Mouse (Mus musculus) Patski (cell line): ENCODE measurements around the gene Slc5a2. TPM values are rescaled to one million over a fixed set of nuclear protein-coding genes. Genes with fewer than 3 reads are reported as not detected.

Source experiments
- ATAC-seq: fragments of 100-300 bp; one replicate; pipeline ENCODE4 v1.8.0; 2021
- CTCF ChIA-PET: fragments of 350-600 bp; sonication (Branson Sonifier 250); formaldehyde crosslinking; loops from one replicate; lab custom pipeline; 2022; ENCODE audit warnings: inconsistent platforms; lab: Charles Lee
- POLR2A ChIA-PET: fragments of 350-600 bp; sonication (Branson Sonifier 250); formaldehyde crosslinking; loops from one replicate; lab custom pipeline; 2022; ENCODE audit warnings: antibody characterized with exemption, inconsistent platforms; lab: Charles Lee
- DNase-seq: peaks from one replicate; pipeline ENCODE4 v3.0.0-alpha.2; 2011; ENCODE audit warnings: low read depth, low spot score
- H3K27me3 ChIP-seq: fragments of 371-371 bp; one replicate; pipeline ENCODE4 v1.5.1; 2021
- CTCF ChIP-seq: fragments of 100-300 bp; IDR thresholded peaks from one replicate; pipeline ENCODE4 v1.5.1; 2021
- in situ Hi-C: fragments of 300-500 bp; cut with MboI; formaldehyde crosslinking; loops from 3 replicates; pipeline ENCODE4 v1.11.1; 2018; ENCODE audit warnings: low pct_unique_long_range_greater_than_20kb, mixed read lengths
- polyA plus RNA-seq: library from polyadenylated mRNA; unstranded; gene quantifications from one replicate; pipeline ENCODE4 v1.2.3, GENCODE M21; 2021

Slc5a2 gene
- 0.27 TPM for polyA plus RNA-seq

- no peak for DNase-seq
Measured at GRCm38 (mm10) chr7:128265411-128265810, at the start of gene Slc5a2. Slc5a2 (plus strand) TSS chr7:128265657.

GRCm38 (mm10) chr7:128219952-128220351, 45.5 kb upstream of the Slc5a2 start:
- POLR2A ChIA-PET = no interaction called here
- CTCF ChIA-PET = interaction anchor here (1.6 kb wide), 1 partner anchor 17 kb away, joined by 4 read pairs; the partner anchor contains the start of gene Armc5
- no peak for TF ChIP-seq CTCF
- DNase-seq (no peak), ATAC-seq (no peak)
- peaks cover 24% of the 10 kb centered on the region for H3K27me3 ChIP-seq
- in situ Hi-C loops = loop anchor here (25.0 kb wide), 1 partner anchor 558 kb away; no protein-coding TSS in a partner anchor

More at GRCm38 (mm10) chr7:128265411-128265810, at the start of gene Slc5a2:
- in situ Hi-C loops = no loop called here
- TF ChIP-seq CTCF = no peak
- peaks cover 8% of the 10 kb centered on the region for H3K27me3 ChIP-seq
- CTCF ChIA-PET = no interaction called here
- no peak for ATAC-seq
- POLR2A ChIA-PET = no interaction called here

- H3K27me3 ChIP-seq = peaks cover 16% of the 10 kb centered on the region
- no peak for DNase-seq
- no peak for ATAC-seq
- in situ Hi-C loops = loop anchor here (25.0 kb wide), 1 partner anchor 559 kb away; no protein-coding TSS in a partner anchor
- ChIA-PET CTCF (interaction anchor here (1.2 to 1.6 kb wide), 2 partner anchors 16 to 504 kb away, joined by 3 to 4 read pairs; partner anchors contain the start of gene Armc5), POLR2A (no interaction called here)
- TF ChIP-seq CTCF = no peak
Measured at GRCm38 (mm10) chr7:128220936-128221335, 44.5 kb upstream of the Slc5a2 start.

GRCm38 (mm10) chr7:128231741-128232140, 33.7 kb upstream of the Slc5a2 start:
- in situ Hi-C loops = no loop called here
- CTCF ChIA-PET = no interaction called here
- DNase-seq (no peak), ATAC-seq (no peak)
- TF ChIP-seq CTCF = no peak
- POLR2A ChIA-PET = no interaction called here
- no peaks in the 10 kb centered on the region for H3K27me3 ChIP-seq

- in situ Hi-C loops = no loop called here
Measured at GRCm38 (mm10) chr7:128234796-128235195, 30.7 kb upstream of the Slc5a2 start.

GRCm38 (mm10) chr7:128235481-128235880, 30.0 kb upstream of the Slc5a2 start:
- DNase-seq = no peak
- no peak for TF ChIP-seq CTCF
- CTCF ChIA-PET = interaction anchor here (2.2 kb wide), 1 partner anchor 10 kb away, joined by 6 read pairs; no protein-coding TSS in a partner anchor
- no peak for ATAC-seq
- H3K27me3 ChIP-seq = no peaks in the 10 kb centered on the region
- POLR2A ChIA-PET = interaction anchor here (0.7 kb wide), 1 partner anchor 26 kb away, joined by 5 read pairs; no protein-coding TSS in a partner anchor
- in situ Hi-C loops = no loop called here

More at GRCm38 (mm10) chr7:128234796-128235195, 30.7 kb upstream of the Slc5a2 start:
- ChIA-PET POLR2A (no interaction called here), CTCF (no interaction called here)
- TF ChIP-seq CTCF = no peak
- ATAC-seq (no peak), DNase-seq (no peak)
- H3K27me3 ChIP-seq = no peaks in the 10 kb centered on the region

- no peak for ATAC-seq
- ChIA-PET POLR2A (interaction anchor here (2.8 kb wide), 1 partner anchor 10 kb away, joined by 13 read pairs; the partner anchor contains the start of gene Tgfb1i1), CTCF (interaction anchor here (1.0 to 2.2 kb wide), 5 partner anchors 11 to 108 kb away, joined by 3 to 6 read pairs (median 3); no protein-coding TSS in a partner anchor)
- DNase-seq = no peak
- no peaks in the 10 kb centered on the region for H3K27me3 ChIP-seq
- no peak for TF ChIP-seq CTCF
- in situ Hi-C loops = no loop called here
Measured at GRCm38 (mm10) chr7:128236426-128236825, 29.0 kb upstream of the Slc5a2 start.

GRCm38 (mm10) chr7:128236856-128237592, 28.4 kb upstream of the Slc5a2 start, which contains the start of gene Armc5:
Armc5 (plus strand) TSS chr7:128237342.
- in situ Hi-C loops = no loop called here
- ATAC-seq = peak; percentile 23
- CTCF ChIA-PET = interaction anchor here (1.0 to 2.2 kb wide), 6 partner anchors 10 to 107 kb away, joined by 3 to 6 read pairs (median 3); partner anchors contain the start of gene Tgfb1i1

GRCm38 (mm10) chr7:128237593-128237926, 27.9 kb upstream of the Slc5a2 start:
- no peak for ATAC-seq
- POLR2A ChIA-PET = interaction anchor here (0.9 to 2.8 kb wide), 2 partner anchors 9 to 11 kb away, joined by 3 to 13 read pairs; partner anchors contain the start of gene Tgfb1i1
- CTCF ChIA-PET = interaction anchor here (1.0 to 2.2 kb wide), 6 partner anchors 10 to 106 kb away, joined by 3 to 6 read pairs (median 3); partner anchors contain the start of gene Tgfb1i1
- DNase-seq = no peak
- TF ChIP-seq CTCF = no peak
- in situ Hi-C loops = no loop called here
- no peaks in the 10 kb centered on the region for H3K27me3 ChIP-seq

More at GRCm38 (mm10) chr7:128236856-128237592, 28.4 kb upstream of the Slc5a2 start, which contains the start of gene Armc5:
- no peak for TF ChIP-seq CTCF
- no peaks in the 10 kb centered on the region for H3K27me3 ChIP-seq
- POLR2A ChIA-PET = interaction anchor here (0.9 to 2.8 kb wide), 2 partner anchors 10 to 11 kb away, joined by 3 to 13 read pairs; partner anchors contain the start of gene Tgfb1i1
- DNase-seq = peak; percentile 27
